Mouse (Mus musculus) lung, postnatal 0 days (tissue): ENCODE measurements around the gene Catsper2. TPM values are rescaled to one million over a fixed set of nuclear protein-coding genes. Genes with fewer than 3 reads are reported as not detected.
A peak's percentile ranks its signal among the peaks of the same experiment; 100 is the strongest.

Experiments used
- ATAC-seq: fragments of 200-750 bp; cut with Nextera tagmentation; 2 replicates; pipeline ENCODE4 v1.8.0; 2017; ENCODE audit warnings: moderate library complexity
- DNase-seq: peaks from one replicate; pipeline ENCODE4 v3.0.0-alpha.2; 2016; ENCODE audit warnings: low spot score
- H3K27ac ChIP-seq: fragments of 300-500 bp; sonication (generic); 2 replicates; pipeline ENCODE4 v1.5.1; 2014; ENCODE audit warnings: antibody characterized with exemption, mild to moderate bottlenecking, low read length, mixed read lengths
- H3K27me3 ChIP-seq: fragments of 300-500 bp; sonication (generic); replicated peaks from 2 replicates; pipeline ENCODE4 v1.6.1; 2014; ENCODE audit warnings: low read length, mixed read lengths; ENCODE audit not compliant: insufficient read depth
- H3K36me3 ChIP-seq: fragments of 300-500 bp; sonication (generic); 2 replicates; pipeline ENCODE4 v1.6.1; 2014; ENCODE audit warnings: low read length, mixed read lengths; ENCODE audit not compliant: insufficient read depth
- H3K4me1 ChIP-seq: fragments of 300-500 bp; sonication (generic); 2 replicates; pipeline ENCODE4 v1.6.1; 2014; ENCODE audit warnings: antibody characterized with exemption, low read depth, low read length, mixed read lengths; ENCODE audit not compliant: insufficient read depth
- H3K4me2 ChIP-seq: fragments of 300-500 bp; sonication (generic); replicated peaks from 2 replicates; pipeline ENCODE4 v1.6.1; 2014; ENCODE audit warnings: low read depth, mild to moderate bottlenecking, low read length, moderate library complexity, mixed read lengths
- H3K4me3 ChIP-seq: fragments of 300-500 bp; sonication (generic); 2 replicates; pipeline ENCODE4 v1.5.1; 2014; ENCODE audit warnings: low read depth, low read length
- H3K9ac ChIP-seq: fragments of 300-500 bp; sonication (generic); replicated peaks from 2 replicates; pipeline ENCODE4 v1.6.1; 2014; ENCODE audit warnings: low read depth, mild to moderate bottlenecking
- H3K9me3 ChIP-seq: fragments of 300-500 bp; sonication (generic); 2 replicates; pipeline ENCODE4 v1.6.1; 2016; ENCODE audit warnings: low read length, mixed read lengths
- CTCF ChIP-seq: IDR thresholded peaks from 2 replicates; pipeline ENCODE4 v1.5.1; 2016; ENCODE audit warnings: antibody characterized with exemption, mild to moderate bottlenecking
- EP300 ChIP-seq: IDR thresholded peaks from 2 replicates; pipeline ENCODE4 v1.6.1; 2016; ENCODE audit warnings: antibody characterized with exemption, mild to moderate bottlenecking, control low read depth
- WGBS: fragments of 180-500 bp; shearing (Covaris S2); extraction: QIAGEN DNeasy Blood & Tissue Kit; methylation state at CpG from one replicate; pipeline ENCODE4 v1.1.7; 2014; 5-methylcytosine and 5-hydroxymethylcytosine counted together
- polyA plus RNA-seq: library from polyadenylated mRNA; unstranded; fragments of >200 nt; fragmentation: Nextera tagmentation; extraction: Ambion mirVana; gene quantifications from 2 replicates; pipeline ENCODE4 v1.2.1, GENCODE M21; 2015

Gene Catsper2
- polyA plus RNA-seq, 1 experiment from 2014 or later = 1.8 TPM

DNA sequence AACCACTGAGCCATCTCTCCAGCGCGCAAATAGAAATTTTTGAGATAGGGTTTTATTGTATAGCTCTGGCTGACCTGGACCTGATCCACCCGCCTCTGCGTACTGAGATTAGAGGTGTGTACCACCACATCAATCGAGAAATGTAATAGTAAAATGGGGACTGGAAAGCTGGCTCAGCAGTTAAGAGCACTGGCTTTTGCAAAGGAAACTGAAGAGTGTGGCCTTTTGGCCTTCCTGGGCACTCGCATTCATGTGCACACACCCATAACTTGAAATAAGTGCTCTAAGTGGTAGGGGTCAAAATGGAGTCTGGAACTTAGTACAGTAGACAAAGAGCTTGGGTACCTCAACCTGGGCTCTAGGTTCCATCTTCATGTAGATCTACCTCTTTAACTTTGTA lies 2.8 kb upstream of the Catsper2 start:
- Histone ChIP-seq H3K27ac (no peak overlapping the region), H3K4me3 (no peak overlapping the region), H3K9me3 (no peaks in the 10 kb centered on the region), H3K9ac (0 out of 2 replicates have a peak overlapping the region, but pooled peaks have one; percentile 13), H3K4me1 (peaks cover 16% of the 10 kb centered on the region; the same call in 1 of the 2 replicates), H3K4me2 (no peak overlapping the region), H3K27me3 (no peaks in the 10 kb centered on the region), H3K36me3 (no peaks in the 10 kb centered on the region)
- no peak for ATAC-seq
- TF ChIP-seq EP300 (no peak), CTCF (no peak)
- WGBS = 79% methylated on average over 6 of the region's 6 CpGs
- peak; percentile 16 for DNase-seq

DNA sequence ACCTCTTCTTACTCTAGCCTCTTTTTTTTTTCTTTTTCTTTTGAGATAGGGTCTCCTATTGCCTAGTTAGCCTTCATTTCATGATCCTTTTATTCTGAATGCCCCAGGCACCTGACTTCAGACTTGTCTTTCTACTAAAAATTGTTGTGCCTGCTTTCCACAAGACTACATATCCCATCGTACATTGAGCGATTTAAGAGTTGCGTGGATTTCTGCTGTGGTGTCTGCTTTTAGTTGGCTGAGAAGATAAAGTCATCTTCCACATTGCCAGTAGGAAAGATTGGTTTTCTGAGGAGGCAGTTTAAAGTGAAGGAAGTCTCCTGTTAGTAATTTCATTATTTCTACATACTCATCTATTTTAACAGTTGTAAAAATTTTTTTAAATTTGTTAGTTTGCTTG lies 2.0 kb upstream of the Catsper2 start:
- peaks cover 16% of the 10 kb centered on the region; the same call in 1 of the 2 replicates for H3K4me1 ChIP-seq
- H3K4me2 ChIP-seq = peak overlapping the region; percentile 71; the same call in 1 of the 2 replicates
- no peak overlapping the region for H3K27ac ChIP-seq
- no peak for DNase-seq
- H3K4me3 ChIP-seq = no peak overlapping the region
- no peak overlapping the region for H3K9ac ChIP-seq
- no peaks in the 10 kb centered on the region for H3K27me3 ChIP-seq
- 68% methylated on average over 3 of the region's 3 CpGs for WGBS
- H3K36me3 ChIP-seq = no peaks in the 10 kb centered on the region
- no peak for ATAC-seq
- no peaks in the 10 kb centered on the region for H3K9me3 ChIP-seq
- TF ChIP-seq EP300 (no peak), CTCF (no peak)

DNA sequence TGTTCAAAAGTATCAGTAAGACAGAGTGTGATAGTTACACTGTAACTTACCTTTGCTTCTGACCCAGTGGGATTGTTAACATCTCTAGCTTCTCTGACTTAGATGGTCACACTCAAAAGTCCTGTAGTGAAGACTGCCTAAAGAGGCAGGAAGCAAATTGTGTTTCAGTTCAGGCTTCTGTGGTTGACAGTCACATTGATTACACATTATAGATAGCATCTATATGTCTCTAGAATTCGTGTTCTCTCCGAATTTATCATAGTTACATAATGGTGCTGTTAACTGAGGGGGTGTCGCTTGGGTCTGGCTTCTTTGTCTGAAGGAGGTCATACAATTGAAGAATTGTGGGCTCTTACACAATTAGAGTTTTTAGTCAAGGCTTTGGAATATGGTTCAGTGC lies 1.5 kb upstream of the Catsper2 start:
- TF ChIP-seq CTCF (no peak), EP300 (no peak)
- ATAC-seq = no peak
- Histone ChIP-seq H3K27ac (no peak overlapping the region), H3K36me3 (no peaks in the 10 kb centered on the region), H3K27me3 (no peaks in the 10 kb centered on the region), H3K4me1 (peaks cover 16% of the 10 kb centered on the region; the same call in 1 of the 2 replicates), H3K9ac (no peak overlapping the region), H3K4me2 (peak overlapping the region; percentile 71), H3K4me3 (peak overlapping the region; percentile 93; the same call in 1 of the 2 replicates), H3K9me3 (no peaks in the 10 kb centered on the region)
- WGBS = 27% methylated on average over 3 of the region's 3 CpGs
- DNase-seq = no peak

DNA sequence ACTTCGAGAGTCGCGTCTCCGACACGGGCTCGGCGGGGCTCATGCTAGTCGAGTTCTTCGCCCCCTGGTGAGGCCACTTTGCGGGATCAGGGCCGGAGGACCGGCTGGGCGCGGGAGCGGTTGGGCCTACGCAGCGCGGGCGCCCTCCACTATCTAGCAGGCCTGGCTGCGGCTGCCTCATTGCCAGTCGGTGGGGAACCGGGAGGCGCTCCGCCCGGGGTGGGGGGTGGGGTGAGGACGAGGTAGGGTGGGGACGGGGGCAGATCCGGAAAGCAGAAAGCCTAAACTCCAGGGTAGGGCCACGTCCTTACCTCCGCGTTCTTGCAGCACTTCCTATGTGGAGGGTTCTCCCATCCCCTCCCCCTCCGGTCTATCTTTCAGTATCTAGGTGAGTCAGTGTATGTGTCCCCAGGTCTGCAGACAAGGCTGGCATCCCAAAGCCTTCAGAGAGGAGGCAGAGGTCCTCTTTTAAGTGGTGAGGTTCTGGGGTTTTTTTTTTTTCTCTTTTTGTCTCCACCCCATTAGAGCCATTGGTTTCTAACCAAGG lies 620 bp upstream of the Catsper2 start:
- TF ChIP-seq EP300 (no peak), CTCF (no peak)
- Histone ChIP-seq H3K9me3 (no peaks in the 10 kb centered on the region), H3K27me3 (no peaks in the 10 kb centered on the region), H3K36me3 (no peaks in the 10 kb centered on the region), H3K9ac (peak overlapping the region; percentile 99), H3K4me3 (peak overlapping the region; percentile 93), H3K4me2 (peak overlapping the region; percentile 71), H3K27ac (peak overlapping the region; percentile 97), H3K4me1 (peaks cover 12% of the 10 kb centered on the region; the same call in 1 of the 2 replicates)
- ATAC-seq (peak; percentile 32), DNase-seq (peak; percentile 66)
- WGBS = 2% methylated on average over 31 of the region's 32 CpGs

DNA sequence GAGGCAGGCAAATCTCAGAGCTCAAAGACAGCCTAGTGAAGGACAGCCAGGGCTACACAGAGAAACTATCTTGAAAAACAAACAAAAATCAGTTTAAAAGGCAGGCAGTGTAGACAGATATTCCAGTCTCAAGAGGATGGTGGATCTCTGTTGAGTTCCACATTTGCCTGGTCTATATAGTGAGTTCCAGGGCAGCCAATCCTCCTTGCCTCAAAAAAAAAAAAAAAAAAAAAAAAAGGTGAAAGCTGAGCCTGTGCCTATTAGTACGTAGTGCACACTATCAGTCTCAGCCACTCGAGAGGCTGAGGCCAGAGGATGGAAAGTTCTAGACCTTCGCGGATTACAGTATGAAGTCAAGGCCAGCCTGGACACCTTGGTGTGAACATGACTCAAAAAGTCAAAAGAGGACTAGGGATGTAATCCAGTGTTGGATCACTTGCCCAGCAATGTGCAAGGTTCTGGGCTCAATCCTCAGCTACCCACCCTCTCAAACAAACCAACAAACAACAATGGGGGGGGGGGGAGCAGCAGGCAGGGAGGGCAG lies 677 bp downstream of the Catsper2 start:
- 4% methylated on average over 4 of the region's 4 CpGs for WGBS
- peak overlapping the region; percentile 97 for H3K27ac ChIP-seq
- H3K27me3 ChIP-seq = no peaks in the 10 kb centered on the region
- H3K9me3 ChIP-seq = no peaks in the 10 kb centered on the region
- H3K36me3 ChIP-seq = no peaks in the 10 kb centered on the region
- no peak for TF ChIP-seq CTCF
- TF ChIP-seq EP300 = no peak
- peak overlapping the region; percentile 99 for H3K9ac ChIP-seq
- peaks cover 12% of the 10 kb centered on the region; the same call in 1 of the 2 replicates for H3K4me1 ChIP-seq
- H3K4me3 ChIP-seq = peak overlapping the region; percentile 93
- ATAC-seq = 0 out of 2 replicates have a peak, but pooled peaks have one; percentile 1
- no peak for DNase-seq
- peak overlapping the region; percentile 71 for H3K4me2 ChIP-seq

DNA sequence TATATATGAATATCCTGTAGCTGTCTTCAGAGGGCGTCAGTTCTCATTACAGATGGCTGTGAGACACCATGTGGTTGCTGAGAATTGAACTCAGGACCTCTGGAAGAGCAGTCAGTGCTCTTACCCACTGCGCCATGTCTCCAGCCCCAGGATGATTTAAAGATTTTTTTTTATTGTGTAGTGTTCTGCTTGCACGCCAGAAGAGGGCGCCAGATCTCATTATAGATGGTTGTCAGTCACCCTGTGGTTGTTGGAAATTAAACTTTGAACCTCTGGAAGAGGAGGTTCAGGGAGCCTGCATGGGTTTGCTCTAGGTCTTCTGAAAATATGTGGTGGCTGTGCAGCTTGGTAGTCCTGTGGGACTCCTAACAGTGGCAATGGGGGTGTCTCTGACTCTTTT lies 5.4 kb downstream of the Catsper2 start:
- TF ChIP-seq CTCF = peak; percentile 62
- no peak for TF ChIP-seq EP300

More for the DNA sequence above, 5.4 kb downstream of the Catsper2 start:
- Histone ChIP-seq H3K27me3 (no peaks in the 10 kb centered on the region), H3K4me3 (no peak overlapping the region), H3K4me2 (no peak overlapping the region), H3K9me3 (no peaks in the 10 kb centered on the region), H3K9ac (no peak overlapping the region), H3K36me3 (no peaks in the 10 kb centered on the region), H3K27ac (no peak overlapping the region), H3K4me1 (no peaks in the 10 kb centered on the region)
- 26% methylated on average over 4 of the region's 4 CpGs for WGBS
- DNase-seq (peak; percentile 43), ATAC-seq (peak; percentile 28; the same call in 1 of the 2 replicates)
